ENCODE assay signal across 8 mouse cellular contexts in genomic region chr4:99829094-99830073, GRCm38 (mm10). TPM values are rescaled to one million over a fixed set of nuclear protein-coding genes. Genes with fewer than 3 reads are reported as not detected.
A peak's percentile ranks its signal among the peaks of the same experiment; 100 is the strongest.
DNase-seq lines count a peak whose midpoint lies in the region; ATAC-seq lines count a peak whose summit lies in the region.

Gene Efcab7, plus strand, starts transcription at chr4:99829198.

- peak; percentile 97 for ATAC-seq in megakaryocyte progenitor cell, adult 5-6 weeks (replicated peaks; ENCODE audit: poor library complexity)

- peak; percentile 86 for DNase-seq in adipocyte (ENCODE audit: low spot score)
- DNase-seq in embryo, embryonic 10 days (ENCODE audit: low spot score), result peak; percentile 89
- peak; percentile 77 for DNase-seq in gastrocnemius, postnatal 10 days
- peak; percentile 93 for DNase-seq in induced T-regulatory cell, adult 2 months (ENCODE audit: low read depth)
- peak; percentile 72 to 91 for DNase-seq in left cerebral cortex, adult 9 months (ENCODE audit: low spot score in 2 of 2)
- DNase-seq in right cerebral cortex, postnatal 14 days, result peak; percentile 85
- DNase-seq in urinary bladder, postnatal 36 days (ENCODE audit: low spot score in 2 of 2), result peak; percentile 77 to 79

RNA-seq across cellular contexts. Expression of gene Efcab7, which starts in this region (rescaled TPM):
- total RNA-seq in gastrocnemius, postnatal 10 days (2021), result 1 to 10 TPM; 3.3 to 5.4 TPM
- total RNA-seq in megakaryocyte progenitor cell, adult 5-6 weeks (2015), result 15.5 and 18.7 TPM in 2 replicates
- total RNA-seq in megakaryocyte progenitor cell, adult 5-6 weeks (2017), result 4.3 and 10.8 TPM in 2 replicates

Comparison
In these comparisons a context has a peak if more than half of its experiments do, and no peak if none do; other contexts are left out.
1. Peak in every context shown above with its lines: DNase-seq and ATAC-seq.